Mouse (Mus musculus) retina, postnatal 1 day (tissue): ENCODE results near the gene Hcfc1r1.

Experiments used
- DNase-seq: peaks from one replicate; pipeline ENCODE4 v3.0.0-alpha.2; 2012

The Hcfc1r1 gene

GRCm38 (mm10) chr17:23722376-23723125 lies 49.2 kb downstream of the Hcfc1r1 start, which contains the start of gene 1520401A03Rik:
1520401A03Rik (minus strand) TSS chr17:23722783.
- DNase-seq = no peak
